In genomic region chr7:37375591-37375990, GRCm38 (mm10) we compare ENCODE assay signal across 18 mouse cellular contexts.
DNase-seq lines count a peak whose midpoint lies in the region; ATAC-seq and TF ChIP-seq lines count a peak whose summit lies in the region.
"Had no signal": no experiment of that assay in that cellular context is flagged by ENCODE, and none has a peak within 500 bp of the region (broad histone marks: within the 10 kb centered on the region; RNA-seq: fewer than 3 reads in every experiment).

No protein-coding gene starts in this region.

- no peak overlapping the region for H3K4me3 ChIP-seq in lung, postnatal 0 days (ENCODE audit: low read depth, low read length)
- H3K4me3 ChIP-seq in embryonic facial prominence, embryonic 13.5 days, result no peak overlapping the region
- H3K4me3 ChIP-seq in heart, embryonic 12.5 days, result no peak overlapping the region
- H3K4me3 ChIP-seq: lung, embryonic 15.5 days; megakaryocyte, embryonic 14.5 days; stomach, embryonic 15.5 days had no signal

- DNase-seq in cerebellum, postnatal 25 days, result peak; percentile 38 to 50
- DNase-seq in cerebellum, adult 11-12 months, result no peak
- no peak for DNase-seq in lung, postnatal 0 days (ENCODE audit: low spot score)
- no peak for DNase-seq in lung, adult 18-20 months
- DNase-seq in retina, embryonic 14.5 days (ENCODE audit: low spot score), result peak; percentile 43
- DNase-seq in heart, postnatal 4 days, result no peak
- DNase-seq: cerebellum, adult 9-10 months; gastrocnemius, postnatal 14 days; heart, postnatal 36 days; kidney, adult 11 months; kidney, postnatal 10 days; thymus, postnatal 25 days had no signal

- H3K4me1 ChIP-seq in lung, postnatal 0 days (ENCODE audit: insufficient read depth, low read depth, low read length), result no peaks in the 10 kb centered on the region
- H3K4me1 ChIP-seq in embryonic facial prominence, embryonic 13.5 days, result peaks cover 19% of the 10 kb centered on the region
- peaks cover 16% of the 10 kb centered on the region for H3K4me1 ChIP-seq in heart, embryonic 12.5 days (replicated peaks)

- H3K9ac ChIP-seq in lung, postnatal 0 days (replicated peaks; ENCODE audit: low read depth), result no peak overlapping the region
- no peak overlapping the region for H3K9ac ChIP-seq in embryonic facial prominence, embryonic 13.5 days
- H3K9ac ChIP-seq in heart, embryonic 12.5 days, result no peak overlapping the region
- H3K9ac ChIP-seq: lung, embryonic 15.5 days; stomach, embryonic 15.5 days had no signal

- no peak overlapping the region for H3K27ac ChIP-seq in lung, postnatal 0 days (ENCODE audit: low read length)
- no peak overlapping the region for H3K27ac ChIP-seq in embryonic facial prominence, embryonic 13.5 days
- H3K27ac ChIP-seq in heart, embryonic 12.5 days (ENCODE audit: poor library complexity, severe bottlenecking), result no peak overlapping the region
- H3K27ac ChIP-seq: lung, embryonic 15.5 days; stomach, embryonic 15.5 days had no signal

- TF ChIP-seq CTCF in lung, postnatal 0 days (IDR thresholded peaks at IDR 0.05), result no peak

- 38% methylated on average over 11 of the region's 11 CpGs for WGBS in lung, postnatal 0 days
- 26% methylated on average over 11 of the region's 11 CpGs for WGBS in embryonic facial prominence, embryonic 13.5 days
- 62% methylated on average over 11 of the region's 11 CpGs for WGBS in heart, embryonic 12.5 days

- ATAC-seq in lung, postnatal 0 days, result 0 out of 2 replicates have a peak, but pooled peaks have one; percentile 20
- no peak for ATAC-seq in embryonic facial prominence, embryonic 13.5 days (ENCODE audit: insufficient number of reproducible peaks, insufficient read depth, low FRiP score, low TSS enrichment, low read depth)
- ATAC-seq in heart, embryonic 12.5 days (ENCODE audit: insufficient number of reproducible peaks, low FRiP score), result no peak

- no peaks in the 10 kb centered on the region for H3K36me3 ChIP-seq in lung, postnatal 0 days (ENCODE audit: insufficient read depth, low read length)
- H3K36me3 ChIP-seq in embryonic facial prominence, embryonic 13.5 days, result no peaks in the 10 kb centered on the region
- H3K36me3 ChIP-seq in heart, embryonic 12.5 days, result no peaks in the 10 kb centered on the region
- H3K36me3 ChIP-seq: lung, embryonic 15.5 days; stomach, embryonic 15.5 days had no signal

- no peaks in the 10 kb centered on the region for H3K9me3 ChIP-seq in lung, postnatal 0 days (ENCODE audit: low read length)
- no peaks in the 10 kb centered on the region for H3K9me3 ChIP-seq in embryonic facial prominence, embryonic 13.5 days
- H3K9me3 ChIP-seq in heart, embryonic 12.5 days (replicated peaks), result no peaks in the 10 kb centered on the region
- H3K9me3 ChIP-seq: lung, embryonic 15.5 days; megakaryocyte, embryonic 14.5 days; stomach, embryonic 15.5 days had no signal

- no peak overlapping the region for H3K4me2 ChIP-seq in lung, postnatal 0 days (replicated peaks; ENCODE audit: low read depth, low read length)
- peak overlapping the region; percentile 29; the same call in 1 of the 2 replicates for H3K4me2 ChIP-seq in embryonic facial prominence, embryonic 13.5 days
- H3K4me2 ChIP-seq in heart, embryonic 12.5 days, result no peak overlapping the region
- H3K4me2 ChIP-seq: heart, embryonic 11.5 days; lung, embryonic 15.5 days; stomach, embryonic 15.5 days had no signal

- no peaks in the 10 kb centered on the region for H3K27me3 ChIP-seq in lung, postnatal 0 days (replicated peaks; ENCODE audit: insufficient read depth, low read length)
- H3K27me3 ChIP-seq in embryonic facial prominence, embryonic 13.5 days, result peaks cover 38% of the 10 kb centered on the region
- H3K27me3 ChIP-seq in heart, embryonic 12.5 days (replicated peaks), result peaks cover 11% of the 10 kb centered on the region; the same call in 1 of the 2 replicates
- H3K27me3 ChIP-seq: lung, embryonic 15.5 days; megakaryocyte, embryonic 14.5 days; stomach, embryonic 15.5 days had no signal

- no peak for TF ChIP-seq EP300 in lung, postnatal 0 days (IDR thresholded peaks at IDR 0.05)

Comparison
In these comparisons a context has a peak if more than half of its experiments do, and no peak if none do; other contexts are left out.
1. DNase-seq: peak in cerebellum, postnatal 25 days (2 of 2) and retina, embryonic 14.5 days (single experiment); none in cerebellum, adult 11-12 months (single experiment), lung, postnatal 0 days (single experiment), lung, adult 18-20 months (0 of 2) and heart, postnatal 4 days (single experiment).